21 mouse cellular contexts compared by ENCODE assay signal in genomic region chr12:110027976-110028375, GRCm38 (mm10).
DNase-seq lines count a peak whose midpoint lies in the region; ATAC-seq and TF ChIP-seq lines count a peak whose summit lies in the region.
"Had no signal": no experiment of that assay in that cellular context is flagged by ENCODE, and none has a peak within 500 bp of the region (broad histone marks: within the 10 kb centered on the region; RNA-seq: fewer than 3 reads in every experiment).

No protein-coding gene starts in this region.

- no peaks in the 10 kb centered on the region for H3K36me3 ChIP-seq in forebrain, embryonic 11.5 days (ENCODE audit: control insufficient read depth, insufficient read depth, low read length)
- no peaks in the 10 kb centered on the region for H3K36me3 ChIP-seq in forebrain, embryonic 13.5 days (ENCODE audit: poor library complexity, severe bottlenecking)
- H3K36me3 ChIP-seq in forebrain, postnatal 0 days (ENCODE audit: insufficient read depth), result no peaks in the 10 kb centered on the region
- no peaks in the 10 kb centered on the region for H3K36me3 ChIP-seq in forebrain, embryonic 10.5 days (replicated peaks)
- H3K36me3 ChIP-seq: embryonic facial prominence, embryonic 12.5 days; embryonic facial prominence, embryonic 15.5 days; hindbrain, embryonic 12.5 days; hindbrain, embryonic 15.5 days had no signal

- no peak overlapping the region for H3K4me3 ChIP-seq in forebrain, embryonic 11.5 days (ENCODE audit: low read depth, low read length)
- H3K4me3 ChIP-seq in forebrain, embryonic 13.5 days, result no peak overlapping the region
- no peak overlapping the region for H3K4me3 ChIP-seq in forebrain, postnatal 0 days (ENCODE audit: low read depth, low read length)
- H3K4me3 ChIP-seq in forebrain, embryonic 10.5 days, result no peak overlapping the region
- no peak overlapping the region for H3K4me3 ChIP-seq in layer of hippocampus, adult 2 months
- H3K4me3 ChIP-seq: embryonic facial prominence, embryonic 12.5 days; embryonic facial prominence, embryonic 15.5 days; hindbrain, embryonic 12.5 days; hindbrain, embryonic 15.5 days had no signal

- no peak overlapping the region for H3K27ac ChIP-seq in forebrain, embryonic 11.5 days (ENCODE audit: low read depth, low read length)
- no peak overlapping the region for H3K27ac ChIP-seq in forebrain, embryonic 13.5 days
- H3K27ac ChIP-seq in forebrain, postnatal 0 days (ENCODE audit: low read depth, low read length), result no peak overlapping the region
- no peak overlapping the region for H3K27ac ChIP-seq in forebrain, embryonic 10.5 days
- H3K27ac ChIP-seq in layer of hippocampus, adult 2 months, result no peak overlapping the region
- H3K27ac ChIP-seq: embryonic facial prominence, embryonic 12.5 days; embryonic facial prominence, embryonic 15.5 days; hindbrain, embryonic 12.5 days; hindbrain, embryonic 15.5 days had no signal

- H3K27me3 ChIP-seq in forebrain, embryonic 11.5 days (ENCODE audit: control insufficient read depth, insufficient read depth, low read length), result no peaks in the 10 kb centered on the region
- no peaks in the 10 kb centered on the region for H3K27me3 ChIP-seq in forebrain, embryonic 13.5 days
- H3K27me3 ChIP-seq in forebrain, postnatal 0 days (ENCODE audit: insufficient read depth, low read length), result no peaks in the 10 kb centered on the region
- no peaks in the 10 kb centered on the region for H3K27me3 ChIP-seq in forebrain, embryonic 10.5 days (ENCODE audit: poor library complexity, severe bottlenecking)
- H3K27me3 ChIP-seq: embryonic facial prominence, embryonic 12.5 days; hindbrain, embryonic 15.5 days had no signal

- WGBS in forebrain, embryonic 11.5 days, result 77% methylated on average over 12 of the region's 12 CpGs
- WGBS in forebrain, embryonic 13.5 days, result 61% methylated on average over 12 of the region's 12 CpGs
- WGBS in forebrain, postnatal 0 days, result 39% methylated on average over 12 of the region's 12 CpGs
- 88% methylated on average over 12 of the region's 12 CpGs for WGBS in forebrain, embryonic 10.5 days

- H3K4me2 ChIP-seq in forebrain, embryonic 11.5 days (ENCODE audit: low read depth, low read length, severe bottlenecking), result no peak overlapping the region
- H3K4me2 ChIP-seq in forebrain, embryonic 13.5 days, result no peak overlapping the region
- H3K4me2 ChIP-seq in forebrain, postnatal 0 days (ENCODE audit: low read depth), result no peak overlapping the region
- H3K4me2 ChIP-seq: embryonic facial prominence, embryonic 12.5 days; embryonic facial prominence, embryonic 15.5 days; hindbrain, embryonic 12.5 days; hindbrain, embryonic 15.5 days had no signal

- peak; percentile 7 for DNase-seq in forebrain, embryonic 11.5 days (ENCODE audit: low spot score)
- DNase-seq in forebrain, postnatal 0 days, result no peak
- DNase-seq in forebrain, embryonic 10.5 days (ENCODE audit: extremely low spot score, low spot score), result no peak
- DNase-seq in layer of hippocampus, adult 2 months (ENCODE audit: low spot score in 2 of 2), result no peak
- DNase-seq in layer of hippocampus, adult 8-10 months (ENCODE audit: low spot score in 2 of 2), result no peak
- DNase-seq: adrenal gland, adult 8-10 months; adrenal gland, postnatal 25 days; cerebellum, adult 11 months; cerebellum, adult 2 months; cerebellum, adult 9-11 months; cerebellum, postnatal 25 days; gastrocnemius, postnatal 10 days; gastrocnemius, postnatal 36 days; kidney, adult 2 months had no signal

- H3K9me3 ChIP-seq in forebrain, embryonic 11.5 days (ENCODE audit: control insufficient read depth, low read length), result no peaks in the 10 kb centered on the region
- H3K9me3 ChIP-seq in forebrain, embryonic 13.5 days (replicated peaks), result no peaks in the 10 kb centered on the region
- H3K9me3 ChIP-seq in forebrain, postnatal 0 days (ENCODE audit: low read length), result peaks cover 4% of the 10 kb centered on the region; the same call in 1 of the 2 replicates
- no peaks in the 10 kb centered on the region for H3K9me3 ChIP-seq in forebrain, embryonic 10.5 days
- H3K9me3 ChIP-seq: embryonic facial prominence, embryonic 12.5 days; embryonic facial prominence, embryonic 15.5 days; hindbrain, embryonic 12.5 days; hindbrain, embryonic 15.5 days had no signal

- TF ChIP-seq CTCF in forebrain, postnatal 0 days (IDR thresholded peaks at IDR 0.05; ENCODE audit: low read depth), result no peak
- 0 out of 2 replicates have a peak, but pooled peaks have one; percentile 9 for TF ChIP-seq CTCF in layer of hippocampus, adult 2 months (conservative IDR thresholded peaks at IDR 0.05)

- ATAC-seq in forebrain, embryonic 11.5 days (replicated peaks; ENCODE audit: low FRiP score), result no peak
- no peak for ATAC-seq in forebrain, embryonic 13.5 days
- ATAC-seq in forebrain, postnatal 0 days, result peak; percentile 20; the same call in 1 of the 2 replicates
- ATAC-seq: activated CD4-positive, CD25-positive, alpha-beta regulatory T cell, adult 4 months; intestine, postnatal 0 days had no signal

- peaks cover 9% of the 10 kb centered on the region; the same call in 1 of the 2 replicates for H3K4me1 ChIP-seq in forebrain, embryonic 11.5 days (replicated peaks; ENCODE audit: control insufficient read depth, insufficient read depth, low read length)
- H3K4me1 ChIP-seq in forebrain, embryonic 13.5 days, result peaks cover 42% of the 10 kb centered on the region
- H3K4me1 ChIP-seq in forebrain, postnatal 0 days (ENCODE audit: insufficient read depth), result no peaks in the 10 kb centered on the region
- H3K4me1 ChIP-seq in forebrain, embryonic 10.5 days, result peaks cover 55% of the 10 kb centered on the region
- H3K4me1 ChIP-seq: embryonic facial prominence, embryonic 15.5 days had no signal

- H3K9ac ChIP-seq in forebrain, embryonic 11.5 days (ENCODE audit: low read length), result no peak overlapping the region
- no peak overlapping the region for H3K9ac ChIP-seq in forebrain, embryonic 13.5 days
- no peak overlapping the region for H3K9ac ChIP-seq in forebrain, postnatal 0 days
- H3K9ac ChIP-seq: embryonic facial prominence, embryonic 12.5 days; embryonic facial prominence, embryonic 15.5 days; hindbrain, embryonic 12.5 days; hindbrain, embryonic 15.5 days had no signal
